Mouse (Mus musculus) ES-E14 (cell line): ENCODE measurements around the gene Gldc. TPM values are rescaled to one million over a fixed set of nuclear protein-coding genes. Genes with fewer than 3 reads are reported as not detected.
"Not testable (repeated sequence)": the region's sequence is repeated elsewhere in the genome, so short reads cannot be mapped to it uniquely, and the experiment has no call there.

Experiments
- DNase-seq: peaks from one replicate; pipeline ENCODE4 v3.0.0-alpha.2; 2013; ENCODE audit warnings: low read depth, low spot score
- H3K27ac ChIP-seq: 2 replicates; pipeline ENCODE4 v1.5.1; 2012; ENCODE audit warnings: low read depth, mild to moderate bottlenecking, low read length, moderate library complexity, mixed read lengths; ENCODE audit not compliant: poor library complexity, insufficient read depth, severe bottlenecking
- H3K36me3 ChIP-seq: 2 replicates; pipeline ENCODE4 v1.6.1; 2012; ENCODE audit warnings: mild to moderate bottlenecking, low read length, moderate library complexity, mixed read lengths; ENCODE audit not compliant: control insufficient read depth, poor library complexity, insufficient read depth, severe bottlenecking
- H3K4me1 ChIP-seq, 2 experiments: fragments of 150-350 bp in 1 of 2; sonication (generic) in 1 of 2; 2 replicates each; pipeline ENCODE4 v1.6.1; 2012; ENCODE audit warnings: low read length in 2 of 2, mild to moderate bottlenecking in 1 of 2, mixed read lengths in 1 of 2; ENCODE audit not compliant: control insufficient read depth in 2 of 2, insufficient read depth in 2 of 2, poor library complexity in 1 of 2
- H3K4me3 ChIP-seq, 2 experiments: fragments of 150-350 bp in 1 of 2; sonication (generic) in 1 of 2; 2 replicates each; pipeline ENCODE4 v1.5.1; 2012; ENCODE audit warnings: low read length in 2 of 2, low read depth in 1 of 2, mild to moderate bottlenecking in 1 of 2, mixed read lengths in 1 of 2; ENCODE audit not compliant: insufficient read depth in 1 of 2, poor library complexity in 1 of 2, severe bottlenecking in 1 of 2
- H3K9ac ChIP-seq: 2 replicates; pipeline ENCODE4 v1.6.1; 2012; ENCODE audit warnings: low read depth, mild to moderate bottlenecking, low read length, mixed read lengths; ENCODE audit not compliant: poor library complexity, insufficient read depth, severe bottlenecking
- H3K9me3 ChIP-seq: fragments of 150-350 bp; sonication (generic); 2 replicates; pipeline ENCODE4 v1.6.1; 2012; ENCODE audit warnings: low read depth, mild to moderate bottlenecking, low read length; ENCODE audit not compliant: control insufficient read depth, insufficient read depth
- CHD2 ChIP-seq: IDR thresholded peaks from 2 replicates; pipeline ENCODE4 v1.6.1; 2014; ENCODE audit warnings: mild to moderate bottlenecking, low read depth, low read length, inconsistent platforms
- HCFC1 ChIP-seq: IDR thresholded peaks from 2 replicates; pipeline ENCODE4 v1.6.1; 2012; ENCODE audit warnings: low read length, inconsistent platforms, borderline replicate concordance; ENCODE audit not compliant: insufficient read depth
- MAFK ChIP-seq: IDR thresholded peaks from 2 replicates; pipeline ENCODE4 v1.6.1; 2014; ENCODE audit warnings: mild to moderate bottlenecking, low read depth, low read length, inconsistent platforms; ENCODE audit not compliant: insufficient read depth
- ZC3H11A ChIP-seq: IDR thresholded peaks from 2 replicates; pipeline ENCODE4 v1.6.1; 2012; ENCODE audit warnings: low read depth, mild to moderate bottlenecking, inconsistent platforms, low read length, borderline replicate concordance
- ZNF384 ChIP-seq: IDR thresholded peaks from 2 replicates; pipeline ENCODE4 v1.6.1; 2012; ENCODE audit warnings: low read depth, low read length, inconsistent platforms
- in situ Hi-C, 2 experiments: fragments of 600-800 bp; cut with MboI; formaldehyde crosslinking; loops; one replicate each; pipeline ENCODE4 v1.15.1; 2025; ENCODE audit warnings: low sequenced_read_pairs in 2 of 2, inconsistent platforms in 1 of 2; ENCODE audit not compliant: unreplicated experiment in 2 of 2
- total RNA-seq: library from RNA; depleted of rRNA; stranded (reverse); fragments of 300-350 nt; gene quantifications from 2 replicates; pipeline ENCODE4 v1.2.3, GENCODE M21; 2012; rRNA removed

Gldc gene
- total RNA-seq, result 188 and 317 TPM in 2 replicates

GRCm38 (mm10) chr19:30174919-30175571, at the start of gene Gldc:
TSS of gene Gldc (minus strand) at chr19:30175429.
- Histone ChIP-seq H3K9ac (peak within 1 kb of the TSS; percentile 95), H3K36me3 (peaks cover 12% of the 10 kb centered on the region; the same call in 1 of the 2 replicates), H3K4me3 (peak within 1 kb of the TSS; percentile 84 to 99), H3K9me3 (no peaks in the 10 kb centered on the region), H3K4me1 (peaks cover 5 to 11% of the 10 kb centered on the region in 2 experiments; a peak in 2 of 4 replicates), H3K27ac (peak within 1 kb of the TSS; percentile 64; the same call in 1 of the 2 replicates)
- DNase-seq, result peak; percentile 84
- in situ Hi-C loops, result no loop called here
- TF ChIP-seq ZNF384 (no peak), ZC3H11A (no peak), HCFC1 (no peak), MAFK (no peak), CHD2 (no peak)

- H3K27ac ChIP-seq, H3K9ac ChIP-seq, H3K36me3 ChIP-seq, H3K4me1 ChIP-seq, H3K4me3 ChIP-seq, in situ Hi-C loops, DNase-seq, H3K9me3 ChIP-seq: not testable (repeated sequence)
Observed at GRCm38 (mm10) chr19:30222593-30222992, 47.4 kb upstream of the Gldc start.

- TF ChIP-seq MAFK, result no peak
- TF ChIP-seq ZC3H11A, result peak; percentile 78
- H3K4me3 ChIP-seq, result no peak overlapping the region
- H3K27ac ChIP-seq, result no peak overlapping the region
- in situ Hi-C loops, result loop anchor here in 1 of 2 experiments (10.0 kb wide), 1 partner anchor 337 kb away; no protein-coding TSS in a partner anchor
- no peaks in the 10 kb centered on the region for H3K9me3 ChIP-seq
- no peak overlapping the region for H3K9ac ChIP-seq
- H3K4me1 ChIP-seq, result peaks cover 0 to 4% of the 10 kb centered on the region in 2 experiments; a peak in 1 of 4 replicates
- H3K36me3 ChIP-seq, result no peaks in the 10 kb centered on the region
- peak; percentile 46 for DNase-seq
Observed at GRCm38 (mm10) chr19:30217335-30217734, 42.1 kb upstream of the Gldc start.

GRCm38 (mm10) chr19:30216186-30216585, 41.0 kb upstream of the Gldc start:
- TF ChIP-seq MAFK (no peak), CHD2 (no peak), ZC3H11A (no peak)

GRCm38 (mm10) chr19:30215736-30216135, 40.5 kb upstream of the Gldc start:
- not testable (repeated sequence) for DNase-seq, H3K9ac ChIP-seq, H3K27ac ChIP-seq, H3K4me3 ChIP-seq, H3K36me3 ChIP-seq, H3K9me3 ChIP-seq, H3K4me1 ChIP-seq
- in situ Hi-C loops, result loop anchor here in 1 of 2 experiments (10.0 kb wide), 1 partner anchor 339 kb away; no protein-coding TSS in a partner anchor

More at GRCm38 (mm10) chr19:30216186-30216585, 41.0 kb upstream of the Gldc start:
- Histone ChIP-seq H3K9ac (no peak overlapping the region), H3K4me3 (no peak overlapping the region), H3K9me3 (no peaks in the 10 kb centered on the region), H3K36me3 (no peaks in the 10 kb centered on the region), H3K4me1 (peaks cover 0 to 4% of the 10 kb centered on the region in 2 experiments; a peak in 1 of 4 replicates), H3K27ac (no peak overlapping the region)
- in situ Hi-C loops, result loop anchor here in 1 of 2 experiments (10.0 kb wide), 1 partner anchor 339 kb away; no protein-coding TSS in a partner anchor
- no peak for DNase-seq
